Mouse (Mus musculus) cerebellum, postnatal 25 days (tissue): ENCODE results near the gene Ankrd11.

Experiments
- DNase-seq, 2 experiments: peaks; one replicate each; pipeline ENCODE4 v3.0.0; 2021; ENCODE audit warnings: mixed read lengths in 2 of 2

The Ankrd11 gene

GRCm38 (mm10) chr8:122923431-122924090 lies 118.5 kb downstream of the Ankrd11 start:
- DNase-seq, result no peak

- no peak for DNase-seq
These were observed 119.1 kb downstream of the Ankrd11 start for GRCm38 (mm10) chr8:122922945-122923344.

GRCm38 (mm10) chr8:122920890-122921289 lies 121.2 kb downstream of the Ankrd11 start:
- no peak for DNase-seq

DNA sequence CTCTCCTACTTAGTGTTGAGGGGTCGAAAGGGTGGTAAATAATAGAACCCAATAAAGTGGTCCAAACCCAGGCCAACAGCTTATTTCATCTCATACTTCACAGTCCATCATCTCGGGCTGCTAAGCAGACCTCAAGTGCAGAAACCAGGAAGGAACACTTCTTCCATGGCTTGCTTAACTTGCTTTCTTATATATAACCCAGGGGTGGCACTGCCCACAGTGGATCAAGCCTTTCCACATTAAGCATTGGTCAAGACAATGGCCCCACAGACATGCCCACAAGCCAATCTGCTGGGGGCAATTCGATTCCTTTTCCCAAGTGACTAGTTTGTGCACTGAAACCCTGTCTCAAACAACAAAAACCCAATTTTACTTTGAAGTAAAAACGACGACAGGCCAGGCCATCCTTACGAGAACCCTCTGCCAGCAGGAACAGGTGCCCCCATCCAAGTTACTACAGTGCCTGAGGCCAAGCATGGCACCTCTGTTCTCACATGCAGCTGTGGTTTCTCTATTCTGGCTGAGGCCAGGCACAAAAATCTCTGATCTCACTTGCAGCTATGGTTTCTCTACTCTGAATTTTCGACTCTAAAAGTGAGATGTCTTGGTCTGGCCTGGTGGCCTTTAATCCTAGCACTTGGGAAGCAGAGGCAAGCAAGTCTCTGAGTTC lies 123.5 kb downstream of the Ankrd11 start:
- DNase-seq, result no peak

- DNase-seq, result peak; percentile 49 to 57
These were observed 124.3 kb downstream of the Ankrd11 start for GRCm38 (mm10) chr8:122917531-122918392.

GRCm38 (mm10) chr8:122916766-122917165 lies 125.3 kb downstream of the Ankrd11 start:
- DNase-seq, result no peak

DNA sequence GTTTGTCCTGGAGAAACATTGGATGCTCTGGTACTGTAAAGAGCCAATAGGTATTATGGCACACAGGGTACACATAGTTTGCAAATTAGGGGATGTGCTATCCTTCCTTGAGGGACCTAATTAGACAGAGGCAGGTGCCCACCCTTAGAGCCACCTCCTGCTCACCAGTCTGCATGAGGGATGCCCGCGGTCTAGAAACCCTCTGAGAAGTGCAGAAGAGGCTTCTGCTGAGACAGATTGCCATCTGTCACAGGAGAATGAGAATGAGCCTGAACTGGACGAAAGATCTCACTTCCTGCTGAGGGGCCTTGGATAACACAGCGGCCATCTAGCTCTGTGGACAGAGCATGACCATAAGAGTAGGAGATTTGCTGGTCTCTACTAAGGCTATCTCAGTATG lies 129.2 kb downstream of the Ankrd11 start:
- DNase-seq, result peak; percentile 65 to 68

GRCm38 (mm10) chr8:122912150-122912549 lies 129.9 kb downstream of the Ankrd11 start:
- DNase-seq, result no peak

GRCm38 (mm10) chr8:122906463-122907021 lies 135.5 kb downstream of the Ankrd11 start:
- DNase-seq, result peak; percentile 86 to 90

DNA sequence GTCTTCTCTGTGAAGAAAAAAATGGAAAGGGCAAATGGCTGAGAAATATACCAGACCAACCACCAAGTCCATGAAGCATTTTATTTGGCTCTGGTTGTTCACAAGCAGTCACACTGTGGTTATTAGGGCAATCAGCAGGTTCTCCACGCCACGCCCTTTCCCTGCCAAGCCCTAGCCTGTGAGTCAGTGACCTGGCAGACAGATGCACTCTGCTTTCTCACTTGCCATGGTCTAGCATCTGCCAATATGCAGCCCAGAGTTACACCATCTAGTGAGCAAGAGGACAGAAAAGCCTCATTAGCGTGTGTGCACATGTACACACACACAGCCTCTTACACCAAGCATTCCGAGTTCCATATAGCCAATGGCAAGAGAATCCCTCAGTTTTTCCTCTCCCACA lies 136.7 kb downstream of the Ankrd11 start:
- peak; percentile 62 to 73 for DNase-seq

GRCm38 (mm10) chr8:122904496-122904895 lies 137.6 kb downstream of the Ankrd11 start:
- no peak for DNase-seq

- no peak for DNase-seq
These were observed 139.1 kb downstream of the Ankrd11 start for GRCm38 (mm10) chr8:122903002-122903401.

DNA sequence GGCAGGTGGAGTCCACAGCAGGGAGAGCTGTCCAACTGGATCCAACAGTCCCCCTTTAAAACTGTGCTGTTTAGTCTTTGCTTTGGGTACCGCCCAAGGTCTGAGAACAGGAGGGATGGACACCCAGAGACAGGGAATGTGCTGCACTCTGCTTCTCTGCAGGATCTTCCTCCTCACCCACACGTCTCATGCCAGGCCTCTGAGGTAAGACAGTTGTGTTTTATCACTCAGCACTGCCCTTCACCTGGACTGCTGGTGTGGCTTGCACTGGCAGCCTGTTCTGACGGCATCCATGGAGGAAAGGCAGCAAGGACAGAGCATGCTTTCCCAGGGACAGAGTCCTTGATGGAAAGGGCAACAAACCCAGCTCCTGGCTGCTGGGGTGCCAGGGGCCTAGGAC lies 139.5 kb downstream of the Ankrd11 start:
- DNase-seq, result peak; percentile 42 to 56

DNA sequence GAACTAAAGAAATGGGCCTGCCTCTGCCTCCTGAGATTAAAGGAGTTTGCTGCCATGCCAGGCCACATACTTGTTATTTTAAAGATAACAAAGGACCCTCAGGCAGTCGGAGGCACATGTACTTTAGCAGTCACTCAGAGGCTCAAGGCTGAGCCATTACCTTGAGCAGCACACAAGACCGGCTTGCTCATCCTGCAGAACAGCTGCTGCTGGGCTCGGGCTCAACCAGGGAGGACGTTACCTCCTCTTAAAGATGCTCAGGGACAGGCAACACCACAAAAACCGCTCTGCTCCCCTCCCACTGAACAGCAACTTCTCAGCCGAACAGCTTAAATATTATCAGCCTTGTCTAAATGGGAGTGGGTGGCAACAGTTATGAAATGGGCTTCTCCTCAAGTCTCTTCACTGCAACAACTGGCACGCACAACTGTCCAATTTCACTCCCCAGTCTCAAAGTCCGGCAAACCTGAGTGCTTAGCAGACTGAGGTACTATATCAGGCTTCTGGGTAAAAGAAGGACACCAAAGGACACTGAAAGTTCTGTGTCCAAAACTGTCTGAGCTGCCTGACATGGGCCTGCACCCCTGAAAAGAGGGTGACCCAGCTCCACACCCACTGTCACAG lies 140.1 kb downstream of the Ankrd11 start:
- DNase-seq, result no peak

GRCm38 (mm10) chr8:122901476-122901875 lies 140.6 kb downstream of the Ankrd11 start:
- no peak for DNase-seq

GRCm38 (mm10) chr8:122899085-122899484 lies 143.0 kb downstream of the Ankrd11 start:
- no peak for DNase-seq

GRCm38 (mm10) chr8:122898473-122898872 lies 143.6 kb downstream of the Ankrd11 start:
- no peak for DNase-seq

- no peak for DNase-seq
These were observed 144.1 kb downstream of the Ankrd11 start for GRCm38 (mm10) chr8:122898018-122898417.

- no peak for DNase-seq
These were observed 144.9 kb downstream of the Ankrd11 start for GRCm38 (mm10) chr8:122897200-122897599.

DNA sequence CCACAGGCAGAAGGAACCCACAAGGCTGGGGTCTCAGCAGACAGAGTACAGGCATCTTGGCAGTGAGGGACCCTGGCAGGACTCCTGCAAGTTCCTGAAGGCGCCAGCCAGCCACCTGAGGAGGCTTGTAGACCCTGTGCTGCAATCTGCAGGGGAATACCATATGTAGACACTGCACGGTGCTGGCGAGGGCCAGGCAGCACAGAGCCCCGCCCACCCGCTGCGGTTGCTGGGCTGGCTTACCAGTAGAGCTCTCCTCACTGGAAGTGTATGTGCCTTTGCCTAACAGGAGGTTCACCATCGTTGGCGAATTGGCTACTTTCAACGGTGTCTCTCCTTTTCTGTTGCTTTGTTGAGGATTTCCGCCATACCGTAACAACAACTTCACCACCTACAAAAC lies 145.8 kb downstream of the Ankrd11 start:
- peak in 1 of 2 experiments; percentile 56 for DNase-seq

- DNase-seq, result no peak
These were observed 148.6 kb downstream of the Ankrd11 start for GRCm38 (mm10) chr8:122893451-122893850.

DNA sequence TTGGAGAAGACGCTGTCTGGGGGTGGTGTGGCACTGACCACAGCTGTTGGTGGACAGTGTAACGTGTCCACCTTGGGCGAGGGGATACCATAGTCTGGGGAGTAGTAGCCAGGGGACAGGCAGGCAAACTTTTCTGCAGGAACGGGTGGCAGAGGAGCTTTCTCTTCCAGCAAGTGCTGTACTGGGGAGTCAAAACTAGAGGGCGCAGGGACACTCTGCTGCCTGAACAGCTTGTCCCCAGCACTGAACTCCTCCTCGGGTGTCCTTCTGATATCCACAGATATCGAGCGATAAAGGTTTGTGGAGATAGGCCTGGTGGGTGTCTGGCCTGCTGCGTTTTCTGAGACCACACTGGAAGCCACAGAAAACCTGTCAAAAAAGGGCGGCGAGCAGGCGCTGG lies 150.6 kb downstream of the Ankrd11 start:
- DNase-seq, result no peak

DNA sequence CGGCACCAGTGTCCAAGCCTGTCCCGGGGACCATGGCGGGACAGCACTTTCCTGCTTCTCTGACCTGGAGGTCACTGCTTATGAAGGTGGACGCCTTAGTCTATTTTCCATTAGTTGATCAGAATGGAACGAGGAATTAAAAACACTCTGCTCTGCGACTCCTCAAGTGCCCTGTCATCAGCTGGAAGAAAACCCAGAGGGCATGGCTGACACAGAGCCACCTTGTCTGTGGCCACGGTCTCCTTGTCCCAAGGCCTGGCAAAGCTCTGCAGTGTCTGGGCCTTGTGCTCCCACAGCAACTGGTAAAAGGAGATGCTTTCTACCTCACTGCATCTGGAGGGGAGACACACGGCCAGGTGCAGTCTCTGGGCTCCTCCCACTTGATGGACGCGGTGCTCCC lies 158.4 kb downstream of the Ankrd11 start:
- no peak for DNase-seq
